Mouse (Mus musculus): ENCODE measurements at regions not wholly inside any gene's neighbourhood (a gene's known extent, or its start where the extent isn't known, plus 50 kb on each side); places are given as distances from the start of the nearest gene placed in this dataset.

GRCm38 (mm10) chr3:147981621-147982020 lies 1008.7 kb downstream of the Adgrl2 start:
- Histone ChIP-seq H3K27me3 (ENCODE audit: control insufficient read depth, insufficient read depth, low read length) (no peaks in the 10 kb centered on the region), H3K36me3 (ENCODE audit: control insufficient read depth, insufficient read depth, low read length) (no peaks in the 10 kb centered on the region), H3K27ac (ENCODE audit: control insufficient read depth, insufficient read depth, low read depth, low read length) (no peak overlapping the region), H3K4me3 (ENCODE audit: control insufficient read depth, low read depth, low read length) (no peak overlapping the region), H3K4me1 (ENCODE audit: control insufficient read depth, insufficient read depth, low read length) (no peaks in the 10 kb centered on the region)
- no peak for TF ChIP-seq CTCF (IDR thresholded peaks at IDR 0.05; ENCODE audit: control insufficient read depth, insufficient read depth, insufficient replicate concordance, low read depth, low read length)
- no peak for TF ChIP-seq POLR2A (IDR thresholded peaks at IDR 0.05; ENCODE audit: control insufficient read depth, low read depth, low read length)

- TF ChIP-seq POLR2A (IDR thresholded peaks at IDR 0.05; ENCODE audit: control insufficient read depth, low read depth, low read length) (no peak), CTCF (IDR thresholded peaks at IDR 0.05; ENCODE audit: control insufficient read depth, insufficient read depth, insufficient replicate concordance, low read depth, low read length) (no peak)
- Histone ChIP-seq H3K36me3 (ENCODE audit: control insufficient read depth, insufficient read depth, low read length) (no peaks in the 10 kb centered on the region), H3K4me1 (ENCODE audit: control insufficient read depth, insufficient read depth, low read length) (no peaks in the 10 kb centered on the region; the same call in 1 of the 2 replicates), H3K27ac (ENCODE audit: control insufficient read depth, insufficient read depth, low read depth, low read length) (no peak overlapping the region), H3K4me3 (ENCODE audit: control insufficient read depth, low read depth, low read length) (no peak overlapping the region), H3K27me3 (ENCODE audit: control insufficient read depth, insufficient read depth, low read length) (no peaks in the 10 kb centered on the region)
Measured at GRCm38 (mm10) chr3:147976579-147976978, 1013.8 kb downstream of the Adgrl2 start.

- Histone ChIP-seq H3K27me3 (ENCODE audit: control insufficient read depth, insufficient read depth, low read length) (no peaks in the 10 kb centered on the region), H3K36me3 (ENCODE audit: control insufficient read depth, insufficient read depth, low read length) (no peaks in the 10 kb centered on the region), H3K4me1 (ENCODE audit: control insufficient read depth, insufficient read depth, low read length) (no peaks in the 10 kb centered on the region; the same call in 1 of the 2 replicates), H3K27ac (ENCODE audit: control insufficient read depth, insufficient read depth, low read depth, low read length) (no peak overlapping the region), H3K4me3 (ENCODE audit: control insufficient read depth, low read depth, low read length) (no peak overlapping the region)
- TF ChIP-seq POLR2A (IDR thresholded peaks at IDR 0.05; ENCODE audit: control insufficient read depth, low read depth, low read length), result no peak
- TF ChIP-seq CTCF (IDR thresholded peaks at IDR 0.05; ENCODE audit: control insufficient read depth, insufficient read depth, insufficient replicate concordance, low read depth, low read length), result no peak
Measured at GRCm38 (mm10) chr3:147976069-147976468, 1014.3 kb downstream of the Adgrl2 start.

- Histone ChIP-seq H3K27ac (ENCODE audit: control insufficient read depth, insufficient read depth, low read depth, low read length) (no peak overlapping the region), H3K27me3 (ENCODE audit: control insufficient read depth, insufficient read depth, low read length) (no peaks in the 10 kb centered on the region), H3K4me3 (ENCODE audit: control insufficient read depth, low read depth, low read length) (no peak overlapping the region), H3K36me3 (ENCODE audit: control insufficient read depth, insufficient read depth, low read length) (no peaks in the 10 kb centered on the region), H3K4me1 (ENCODE audit: control insufficient read depth, insufficient read depth, low read length) (no peaks in the 10 kb centered on the region; the same call in 1 of the 2 replicates)
- TF ChIP-seq CTCF (IDR thresholded peaks at IDR 0.05; ENCODE audit: control insufficient read depth, insufficient read depth, insufficient replicate concordance, low read depth, low read length) (no peak), POLR2A (IDR thresholded peaks at IDR 0.05; ENCODE audit: control insufficient read depth, low read depth, low read length) (no peak)
Measured at GRCm38 (mm10) chr3:147975500-147975899, 1014.9 kb downstream of the Adgrl2 start.

GRCm38 (mm10) chr3:147974515-147974914 lies 1015.8 kb downstream of the Adgrl2 start:
- Histone ChIP-seq H3K36me3 (ENCODE audit: control insufficient read depth, insufficient read depth, low read length) (no peaks in the 10 kb centered on the region), H3K27ac (ENCODE audit: control insufficient read depth, insufficient read depth, low read depth, low read length) (no peak overlapping the region), H3K4me3 (ENCODE audit: control insufficient read depth, low read depth, low read length) (no peak overlapping the region), H3K27me3 (ENCODE audit: control insufficient read depth, insufficient read depth, low read length) (no peaks in the 10 kb centered on the region), H3K4me1 (ENCODE audit: control insufficient read depth, insufficient read depth, low read length) (no peaks in the 10 kb centered on the region; the same call in 1 of the 2 replicates)
- TF ChIP-seq CTCF (IDR thresholded peaks at IDR 0.05; ENCODE audit: control insufficient read depth, insufficient read depth, insufficient replicate concordance, low read depth, low read length), result no peak
- no peak for TF ChIP-seq POLR2A (IDR thresholded peaks at IDR 0.05; ENCODE audit: control insufficient read depth, low read depth, low read length)

GRCm38 (mm10) chr3:147968271-147968670 lies 1022.1 kb downstream of the Adgrl2 start:
- TF ChIP-seq POLR2A (IDR thresholded peaks at IDR 0.05; ENCODE audit: control insufficient read depth, low read depth, low read length) (no peak), CTCF (IDR thresholded peaks at IDR 0.05; ENCODE audit: control insufficient read depth, insufficient read depth, insufficient replicate concordance, low read depth, low read length) (no peak)
- Histone ChIP-seq H3K27me3 (ENCODE audit: control insufficient read depth, insufficient read depth, low read length) (no peaks in the 10 kb centered on the region), H3K36me3 (ENCODE audit: control insufficient read depth, insufficient read depth, low read length) (no peaks in the 10 kb centered on the region), H3K4me3 (ENCODE audit: control insufficient read depth, low read depth, low read length) (peak overlapping the region; percentile 56), H3K27ac (ENCODE audit: control insufficient read depth, insufficient read depth, low read depth, low read length) (no peak overlapping the region), H3K4me1 (ENCODE audit: control insufficient read depth, insufficient read depth, low read length) (no peaks in the 10 kb centered on the region; the same call in 1 of the 2 replicates)

- Histone ChIP-seq H3K27ac (ENCODE audit: control insufficient read depth, insufficient read depth, low read depth, low read length) (no peak overlapping the region), H3K36me3 (ENCODE audit: control insufficient read depth, insufficient read depth, low read length) (no peaks in the 10 kb centered on the region), H3K4me3 (ENCODE audit: control insufficient read depth, low read depth, low read length) (peak overlapping the region; percentile 56), H3K4me1 (ENCODE audit: control insufficient read depth, insufficient read depth, low read length) (no peaks in the 10 kb centered on the region; the same call in 1 of the 2 replicates), H3K27me3 (ENCODE audit: control insufficient read depth, insufficient read depth, low read length) (no peaks in the 10 kb centered on the region)
- no peak for TF ChIP-seq CTCF (IDR thresholded peaks at IDR 0.05; ENCODE audit: control insufficient read depth, insufficient read depth, insufficient replicate concordance, low read depth, low read length)
- TF ChIP-seq POLR2A (IDR thresholded peaks at IDR 0.05; ENCODE audit: control insufficient read depth, low read depth, low read length), result no peak
Measured at GRCm38 (mm10) chr3:147967866-147968265, 1022.5 kb downstream of the Adgrl2 start.

- Histone ChIP-seq H3K27me3 (ENCODE audit: control insufficient read depth, insufficient read depth, low read length) (no peaks in the 10 kb centered on the region), H3K4me3 (ENCODE audit: control insufficient read depth, low read depth, low read length) (no peak overlapping the region), H3K4me1 (ENCODE audit: control insufficient read depth, insufficient read depth, low read length) (no peaks in the 10 kb centered on the region; the same call in 1 of the 2 replicates), H3K36me3 (ENCODE audit: control insufficient read depth, insufficient read depth, low read length) (no peaks in the 10 kb centered on the region), H3K27ac (ENCODE audit: control insufficient read depth, insufficient read depth, low read depth, low read length) (no peak overlapping the region)
- TF ChIP-seq CTCF (IDR thresholded peaks at IDR 0.05; ENCODE audit: control insufficient read depth, insufficient read depth, insufficient replicate concordance, low read depth, low read length) (no peak), POLR2A (IDR thresholded peaks at IDR 0.05; ENCODE audit: control insufficient read depth, low read depth, low read length) (no peak)
Measured at GRCm38 (mm10) chr3:147967261-147967660, 1023.1 kb downstream of the Adgrl2 start.

Measured in testis, adult 2 months (tissue).